Mouse (Mus musculus) cortical plate, adult 2 months (tissue): ENCODE data around the gene Phldb2.

Source experiments
- CTCF ChIP-seq: fragments of 200-500 bp; IDR thresholded peaks from 2 replicates; pipeline ENCODE4 v1.5.1; 2011; ENCODE audit warnings: mild to moderate bottlenecking, control low read depth, low read length; ENCODE audit not compliant: insufficient read depth; ENCODE audit errors: extremely low read depth
- POLR2A ChIP-seq: fragments of 200-500 bp; IDR thresholded peaks from 2 replicates; pipeline ENCODE4 v1.6.1; 2011; ENCODE audit warnings: mild to moderate bottlenecking, low read length, control low read depth; ENCODE audit not compliant: insufficient read depth; ENCODE audit errors: extremely low read depth

DNA sequence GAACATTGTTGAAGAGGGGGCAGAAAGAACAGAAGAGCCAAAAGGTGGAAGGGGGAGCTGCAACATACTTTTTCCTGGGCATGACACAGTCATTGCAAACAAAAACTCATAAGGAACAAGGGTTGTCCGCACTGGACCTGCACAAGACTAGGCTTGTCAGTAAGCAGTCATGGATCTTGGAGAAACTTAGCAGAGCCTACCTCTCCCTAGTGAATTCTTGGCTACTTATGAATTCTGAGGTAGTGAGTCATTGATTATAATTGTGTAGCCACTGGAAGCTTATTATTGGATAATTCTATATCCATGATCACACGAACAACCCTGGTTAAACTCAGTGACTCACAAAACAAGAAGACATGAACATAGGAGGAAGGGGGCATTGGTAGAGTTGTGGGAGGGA, 7.1 kb downstream of the Phldb2 start:
- TF ChIP-seq POLR2A (no peak), CTCF (no peak)
